Mouse (Mus musculus) ES-E14 (cell line): ENCODE results near the gene 2210016F16Rik.

Experiments
- CHD2 ChIP-seq: IDR thresholded peaks from 2 replicates; pipeline ENCODE4 v1.6.1; 2014; ENCODE audit warnings: mild to moderate bottlenecking, low read depth, low read length, inconsistent platforms
- HCFC1 ChIP-seq: IDR thresholded peaks from 2 replicates; pipeline ENCODE4 v1.6.1; 2012; ENCODE audit warnings: low read length, inconsistent platforms, borderline replicate concordance; ENCODE audit not compliant: insufficient read depth
- ZC3H11A ChIP-seq: IDR thresholded peaks from 2 replicates; pipeline ENCODE4 v1.6.1; 2012; ENCODE audit warnings: low read depth, mild to moderate bottlenecking, inconsistent platforms, low read length, borderline replicate concordance
- ZNF384 ChIP-seq: IDR thresholded peaks from 2 replicates; pipeline ENCODE4 v1.6.1; 2012; ENCODE audit warnings: low read depth, low read length, inconsistent platforms

DNA sequence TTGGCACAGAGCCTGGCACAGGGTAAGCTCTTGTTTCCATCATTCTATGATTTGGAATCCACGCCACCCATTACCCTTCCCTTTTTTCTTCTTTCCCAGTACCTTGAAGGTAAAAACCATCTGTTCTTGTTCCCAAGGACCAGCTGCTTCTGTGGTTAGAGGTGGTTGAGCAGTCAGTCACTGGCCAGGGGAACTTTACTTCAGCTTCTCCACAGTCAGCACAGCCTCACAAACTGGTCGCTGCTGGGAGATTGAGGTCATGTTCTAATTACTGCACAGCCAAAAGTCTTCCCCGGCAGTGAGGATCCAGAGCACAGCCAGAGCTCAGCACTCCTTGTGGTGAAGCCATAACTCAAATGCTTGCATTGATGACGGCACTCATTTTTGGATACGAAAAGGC, 30.8 kb upstream of the 2210016F16Rik start:
- TF ChIP-seq ZC3H11A (no peak), CHD2 (no peak), HCFC1 (no peak), ZNF384 (no peak)
